Mouse (Mus musculus) cerebral cortex, adult 2 months (tissue): ENCODE data around the gene Tia1.

Experiments used
- WGBS: fragments of 180-500 bp; shearing (Covaris S2); methylation state at CpG from one replicate; pipeline ENCODE4 v1.1.7; 2018; 5-methylcytosine and 5-hydroxymethylcytosine counted together

The Tia1 gene

GRCm38 (mm10) chr6:86433696-86434095 is 29.7 kb downstream of the Tia1 start:
- 91% methylated on average over 1 of the region's 1 CpGs for WGBS

GRCm38 (mm10) chr6:86437711-86438110 is 33.7 kb downstream of the Tia1 start:
- under 1% methylated on average over 14 of the region's 14 CpGs for WGBS

GRCm38 (mm10) chr6:86438272-86439118 is 34.5 kb downstream of the Tia1 start, which contains the start of gene C87436:
TSS of gene C87436 (plus strand) at chr6:86438374.
- WGBS = under 1% methylated on average over 59 of the region's 59 CpGs

GRCm38 (mm10) chr6:86439119-86439496 is 35.1 kb downstream of the Tia1 start:
- WGBS = 3% methylated on average over 13 of the region's 13 CpGs

GRCm38 (mm10) chr6:86439531-86439930 is 35.5 kb downstream of the Tia1 start:
- 79% methylated on average over 1 of the region's 1 CpGs for WGBS

- WGBS = 75% methylated on average over 10 of the region's 10 CpGs
These were observed 37.6 kb downstream of the Tia1 start for GRCm38 (mm10) chr6:86441571-86441970.

GRCm38 (mm10) chr6:86445551-86445950 is 41.5 kb downstream of the Tia1 start:
- WGBS = 97% methylated on average over 18 of the region's 18 CpGs

- 86% methylated on average over 1 of the region's 1 CpGs for WGBS
These were observed 43.0 kb downstream of the Tia1 start for GRCm38 (mm10) chr6:86446927-86447568.

- WGBS = 90% methylated on average over 3 of the region's 3 CpGs
These were observed 52.7 kb downstream of the Tia1 start for GRCm38 (mm10) chr6:86456727-86457126.

GRCm38 (mm10) chr6:86463079-86463478 is 59.1 kb downstream of the Tia1 start:
- WGBS = 93% methylated on average over 3 of the region's 3 CpGs

GRCm38 (mm10) chr6:86471317-86471716 is 67.3 kb downstream of the Tia1 start:
- WGBS = 86% methylated on average over 3 of the region's 3 CpGs

GRCm38 (mm10) chr6:86471760-86472099 is 67.7 kb downstream of the Tia1 start:
- 8% methylated on average over 9 of the region's 9 CpGs for WGBS

GRCm38 (mm10) chr6:86472100-86472955 is 68.3 kb downstream of the Tia1 start:
- WGBS = under 1% methylated on average over 55 of the region's 56 CpGs

GRCm38 (mm10) chr6:86473077-86473476 is 69.1 kb downstream of the Tia1 start:
- WGBS = 53% methylated on average over 7 of the region's 7 CpGs

GRCm38 (mm10) chr6:86474072-86474471 is 70.1 kb downstream of the Tia1 start:
- WGBS = 100% methylated on average over 5 of the region's 5 CpGs

- WGBS = 80% methylated on average over 9 of the region's 9 CpGs
These were observed 71.6 kb downstream of the Tia1 start for GRCm38 (mm10) chr6:86475462-86476167.

- 37% methylated on average over 5 of the region's 5 CpGs for WGBS
These were observed 72.9 kb downstream of the Tia1 start for GRCm38 (mm10) chr6:86476931-86477330.

GRCm38 (mm10) chr6:86479311-86479710 is 75.3 kb downstream of the Tia1 start:
- WGBS = 74% methylated on average over 3 of the region's 3 CpGs

- WGBS = 42% methylated on average over 9 of the region's 9 CpGs
These were observed 76.3 kb downstream of the Tia1 start for GRCm38 (mm10) chr6:86480189-86480831.

GRCm38 (mm10) chr6:86481871-86482270 is 77.9 kb downstream of the Tia1 start:
- 95% methylated on average over 5 of the region's 5 CpGs for WGBS
